8 mouse cellular contexts compared by ENCODE assay signal in the genomic region with DNA sequence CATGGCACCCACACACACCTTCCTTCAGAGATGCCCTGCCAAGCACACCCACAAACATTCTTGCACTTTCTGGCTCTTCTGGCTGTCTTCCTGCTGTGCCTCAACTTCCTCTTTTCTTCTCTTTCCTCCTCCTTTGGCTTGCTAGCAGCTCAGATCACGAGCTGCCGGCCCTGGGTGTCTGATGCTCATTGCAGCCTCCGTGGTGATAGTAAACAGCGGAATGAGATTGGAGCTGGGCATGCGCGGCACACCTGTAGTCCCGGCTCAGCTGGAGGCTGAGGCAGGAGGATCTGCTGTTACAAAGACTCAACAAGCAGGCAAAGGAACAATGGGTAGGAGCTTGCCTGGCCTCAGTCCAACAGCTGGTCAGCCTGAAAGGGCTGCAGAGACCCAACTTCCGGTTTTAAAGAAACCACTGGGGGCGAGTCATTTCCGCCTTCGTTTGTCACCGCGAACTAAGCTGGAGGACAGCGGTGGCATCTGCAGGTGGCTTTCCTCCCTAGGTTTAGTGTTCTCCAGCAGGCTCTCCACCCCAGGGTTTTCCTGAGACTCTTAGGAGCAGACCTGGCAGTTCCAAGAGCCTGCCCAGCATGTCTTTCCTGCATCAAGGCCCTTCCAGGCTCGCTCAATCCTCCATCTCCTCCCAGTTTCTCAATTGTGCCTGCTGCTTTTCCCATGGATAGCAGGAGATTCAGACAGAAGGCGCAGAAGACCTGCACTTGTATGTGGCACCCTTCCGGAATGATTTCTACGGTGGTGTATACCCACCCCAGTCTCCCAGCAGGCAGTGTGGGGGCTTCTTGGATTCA. TPM values are rescaled to one million over a fixed set of nuclear protein-coding genes. Genes with fewer than 3 reads are reported as not detected.
DNase-seq lines count a peak whose midpoint lies in the region; ATAC-seq and TF ChIP-seq lines count a peak whose summit lies in the region.

No protein-coding gene starts in this region.

- peak overlapping the region; percentile 36; the same call in 1 of the 2 replicates for H3K9ac ChIP-seq in heart, adult 2 months (ENCODE audit: low read depth, low read length)
- H3K9ac ChIP-seq in lung, embryonic 14.5 days = no peak overlapping the region

- H3K9me3 ChIP-seq in lung, embryonic 14.5 days (ENCODE audit: low read depth, low read length) = no peaks in the 10 kb centered on the region

- intact Hi-C loops in heart, adult 2 months (cut with DNase I) = loop anchor here (2.0 kb wide), 1 partner anchor 35 kb away; no protein-coding TSS in a partner anchor

- DNase-seq in layer of hippocampus, adult 9-11 months = peak; percentile 72
- DNase-seq in layer of hippocampus, postnatal 36 days = no peak
- peak; percentile 67 for DNase-seq in adrenal gland, postnatal 14 days
- peak; percentile 72 to 81 for DNase-seq in heart, adult 2 months
- DNase-seq in kidney, adult 11 months = peak; percentile 62
- DNase-seq in lung, embryonic 14.5 days = peak; percentile 81
- no peak for DNase-seq in left cerebral cortex, adult 11 months (ENCODE audit: low spot score)

- TF ChIP-seq CTCF in heart, adult 2 months (IDR thresholded peaks at IDR 0.05) = no peak
- TF ChIP-seq CTCF in lung, embryonic 14.5 days (IDR thresholded peaks at IDR 0.05; ENCODE audit: low read depth) = no peak
- no peak for TF ChIP-seq CTCF in olfactory bulb, adult 2 months (IDR thresholded peaks at IDR 0.05; ENCODE audit: insufficient read depth, low read depth, low read length)

- peak overlapping the region; percentile 92 for H3K27ac ChIP-seq in heart, adult 2 months
- H3K27ac ChIP-seq in lung, embryonic 14.5 days (ENCODE audit: low read depth) = peak overlapping the region; percentile 89
- H3K27ac ChIP-seq in olfactory bulb, adult 2 months (ENCODE audit: insufficient read depth, low read depth, low read length) = peak overlapping the region; percentile 19; the same call in 1 of the 2 replicates

- peak overlapping the region; percentile 56 for H3K4me2 ChIP-seq in lung, embryonic 14.5 days

- H3K79me2 ChIP-seq in heart, adult 2 months (replicated peaks; ENCODE audit: control insufficient read depth, insufficient read depth, low read length) = no peaks in the 10 kb centered on the region

- peaks cover 3% of the 10 kb centered on the region for H3K36me3 ChIP-seq in heart, adult 2 months (ENCODE audit: control insufficient read depth, insufficient read depth, low read length)
- H3K36me3 ChIP-seq in lung, embryonic 14.5 days (ENCODE audit: insufficient read depth) = peaks cover 19% of the 10 kb centered on the region

- H3K4me3 ChIP-seq in heart, adult 2 months = no peak overlapping the region
- no peak overlapping the region for H3K4me3 ChIP-seq in lung, embryonic 14.5 days (ENCODE audit: low read depth, low read length)
- H3K4me3 ChIP-seq in olfactory bulb, adult 2 months (ENCODE audit: insufficient read depth, low read depth, low read length) = no peak overlapping the region

- WGBS in heart, adult 2 months = 45% methylated on average over 18 of the region's 18 CpGs
- WGBS in lung, embryonic 14.5 days = 57% methylated on average over 18 of the region's 18 CpGs
- WGBS in olfactory bulb, adult 2 months = 77% methylated on average over 18 of the region's 18 CpGs

- TF ChIP-seq POLR2A in heart, adult 2 months (IDR thresholded peaks at IDR 0.05; ENCODE audit: insufficient read depth, low read depth, low read length) = peak; percentile 38; the same call in 1 of the 2 replicates
- no peak for TF ChIP-seq POLR2A in olfactory bulb, adult 2 months (IDR thresholded peaks at IDR 0.05; ENCODE audit: insufficient read depth, low read depth, low read length)

- ATAC-seq in lung, embryonic 14.5 days (ENCODE audit: insufficient read depth) = no peak

- no peaks in the 10 kb centered on the region for H3K27me3 ChIP-seq in heart, adult 2 months (ENCODE audit: control insufficient read depth, insufficient read depth, low read length)
- no peaks in the 10 kb centered on the region for H3K27me3 ChIP-seq in lung, embryonic 14.5 days (ENCODE audit: insufficient read depth, low read length)

- H3K4me1 ChIP-seq in heart, adult 2 months (ENCODE audit: control insufficient read depth, insufficient read depth, low read length) = peaks cover 14% of the 10 kb centered on the region
- peaks cover 30% of the 10 kb centered on the region for H3K4me1 ChIP-seq in lung, embryonic 14.5 days (ENCODE audit: insufficient read depth)
- H3K4me1 ChIP-seq in olfactory bulb, adult 2 months (ENCODE audit: control insufficient read depth, insufficient read depth, low read length) = peaks cover 24% of the 10 kb centered on the region

- TF ChIP-seq EP300 in heart, adult 2 months (IDR thresholded peaks at IDR 0.05; ENCODE audit: insufficient read depth, low read depth, low read length) = no peak

RNA-seq across cellular contexts. Expression of gene Zfp36l2, which starts 6.0 kb away (rescaled TPM):
- 10 to 100 TPM; 20.8 to 22.3 TPM for total RNA-seq in layer of hippocampus, postnatal 36 days (2021)
- 73.8 and 85.4 TPM in 2 replicates for total RNA-seq in adrenal gland, postnatal 14 days (2021)
- 10 to 100 TPM; 19.3 to 23.3 TPM for total RNA-seq in heart, adult 2 months (2021)
- 15.7 and 19.8 TPM in 2 replicates for polyA plus RNA-seq in heart, adult 2 months (2012; rRNA removed)
- polyA plus RNA-seq in lung, embryonic 14.5 days (2014; fragmentation: Nextera tagmentation; extraction: Ambion mirVana) = 20.8 and 21.9 TPM in 2 replicates
- not detected in 2 replicates for polyA plus RNA-seq in olfactory bulb, adult 2 months (2012; ENCODE audit: insufficient read depth, insufficient read length, low replicate concordance, missing spikeins)

Comparison
In these comparisons a context has a peak if more than half of its experiments do, and no peak if none do; other contexts are left out.
1. DNase-seq: peak in layer of hippocampus, adult 9-11 months (single experiment), adrenal gland, postnatal 14 days (single experiment), heart, adult 2 months (2 of 2), kidney, adult 11 months (single experiment) and lung, embryonic 14.5 days (single experiment); none in layer of hippocampus, postnatal 36 days (0 of 2) and left cerebral cortex, adult 11 months (single experiment).
2. H3K27ac ChIP-seq: peak in every context shown above with its lines; median percentile 92 in heart, adult 2 months; 89 in lung, embryonic 14.5 days; 19 in olfactory bulb, adult 2 months.